12 mouse cellular contexts compared by ENCODE assay signal in genomic region chr1:160280603-160281002, GRCm38 (mm10).
DNase-seq lines count a peak whose midpoint lies in the region; ATAC-seq and TF ChIP-seq lines count a peak whose summit lies in the region.
"Had no signal": no experiment of that assay in that cellular context is flagged by ENCODE, and none has a peak within 500 bp of the region (broad histone marks: within the 10 kb centered on the region; RNA-seq: fewer than 3 reads in every experiment).

No protein-coding gene starts in this region.

- no peak overlapping the region for H3K4me2 ChIP-seq in heart, embryonic 11.5 days
- peak overlapping the region; percentile 16 for H3K4me2 ChIP-seq in myocyte (ENCODE audit: low read depth)
- no peak overlapping the region for H3K4me2 ChIP-seq in midbrain, postnatal 0 days (ENCODE audit: low read depth, low read length, poor library complexity, severe bottlenecking)
- no peak overlapping the region for H3K4me2 ChIP-seq in forebrain, embryonic 15.5 days (replicated peaks)
- H3K4me2 ChIP-seq: embryonic facial prominence, embryonic 12.5 days; neural tube, embryonic 15.5 days had no signal

- no peak overlapping the region for H3K9ac ChIP-seq in heart, embryonic 11.5 days (ENCODE audit: low read depth, low read length)
- H3K9ac ChIP-seq in liver, adult 2 months (ENCODE audit: low read depth, low read length): no peak overlapping the region
- H3K9ac ChIP-seq in midbrain, postnatal 0 days (replicated peaks; ENCODE audit: low read length, poor library complexity, severe bottlenecking): no peak overlapping the region
- no peak overlapping the region for H3K9ac ChIP-seq in forebrain, embryonic 15.5 days (replicated peaks)
- H3K9ac ChIP-seq: embryonic facial prominence, embryonic 12.5 days; neural tube, embryonic 15.5 days had no signal

- no peaks in the 10 kb centered on the region for H3K27me3 ChIP-seq in heart, embryonic 11.5 days (ENCODE audit: control insufficient read depth, insufficient read depth, low read length)
- H3K27me3 ChIP-seq in liver, adult 2 months (ENCODE audit: control insufficient read depth, insufficient read depth, low read length): no peaks in the 10 kb centered on the region
- no peaks in the 10 kb centered on the region for H3K27me3 ChIP-seq in myocyte (ENCODE audit: control insufficient read depth, insufficient read depth, insufficient read length)
- H3K27me3 ChIP-seq in midbrain, postnatal 0 days (ENCODE audit: insufficient read depth, low read length): no peaks in the 10 kb centered on the region
- no peaks in the 10 kb centered on the region for H3K27me3 ChIP-seq in forebrain, embryonic 15.5 days
- H3K27me3 ChIP-seq: embryonic facial prominence, embryonic 12.5 days; neural tube, embryonic 15.5 days had no signal

- DNase-seq in heart, adult 11 months: peak; percentile 96
- peak; percentile 43 for DNase-seq in liver, adult 2 months (ENCODE audit: extremely low read depth, low read depth, low spot score)
- DNase-seq in embryo, embryonic 9.5 days (ENCODE audit: extremely low spot score): no peak
- no peak for DNase-seq in midbrain, postnatal 0 days (ENCODE audit: low spot score)
- DNase-seq: layer of hippocampus, adult 9-11 months had no signal

- H3K4me3 ChIP-seq in heart, embryonic 11.5 days (ENCODE audit: low read depth, low read length): no peak overlapping the region
- no peak overlapping the region for H3K4me3 ChIP-seq in bone marrow macrophage, adult 2 months (ENCODE audit: insufficient read depth, low read length)
- H3K4me3 ChIP-seq in liver, adult 2 months (ENCODE audit: insufficient read depth, low read depth, low read length): no peak overlapping the region
- no peak overlapping the region for H3K4me3 ChIP-seq in myocyte
- H3K4me3 ChIP-seq in midbrain, postnatal 0 days (ENCODE audit: low read depth, low read length): no peak overlapping the region
- H3K4me3 ChIP-seq in forebrain, embryonic 15.5 days: no peak overlapping the region
- H3K4me3 ChIP-seq: embryonic facial prominence, embryonic 12.5 days; neural tube, embryonic 15.5 days had no signal

- no peaks in the 10 kb centered on the region for H3K4me1 ChIP-seq in heart, embryonic 11.5 days (ENCODE audit: control insufficient read depth, insufficient read depth, low read length)
- H3K4me1 ChIP-seq in bone marrow macrophage, adult 2 months (ENCODE audit: control insufficient read depth, insufficient read depth, low read length): peaks cover 27% of the 10 kb centered on the region
- peaks cover 5% of the 10 kb centered on the region; the same call in 1 of the 2 replicates for H3K4me1 ChIP-seq in liver, adult 2 months (ENCODE audit: control insufficient read depth, insufficient read depth, low read length)
- H3K4me1 ChIP-seq in midbrain, postnatal 0 days (ENCODE audit: insufficient read depth, low read length): no peaks in the 10 kb centered on the region
- peaks cover 28% of the 10 kb centered on the region for H3K4me1 ChIP-seq in forebrain, embryonic 15.5 days
- H3K4me1 ChIP-seq: embryonic facial prominence, embryonic 12.5 days; neural tube, embryonic 15.5 days had no signal

- no peak for TF ChIP-seq CTCF in bone marrow macrophage, adult 2 months (IDR thresholded peaks at IDR 0.05; ENCODE audit: low read depth, low read length)
- TF ChIP-seq CTCF in liver, adult 2 months (IDR thresholded peaks at IDR 0.05; ENCODE audit: low read depth, low read length): no peak
- TF ChIP-seq CTCF in midbrain, postnatal 0 days (IDR thresholded peaks at IDR 0.05): no peak

- H3K27ac ChIP-seq in heart, embryonic 11.5 days (ENCODE audit: low read depth, low read length): no peak overlapping the region
- peak overlapping the region; percentile 81 for H3K27ac ChIP-seq in bone marrow macrophage, adult 2 months (ENCODE audit: insufficient read depth, low read depth, low read length)
- H3K27ac ChIP-seq in liver, adult 2 months (replicated peaks; ENCODE audit: insufficient read depth, low read depth, low read length): no peak overlapping the region
- no peak overlapping the region for H3K27ac ChIP-seq in midbrain, postnatal 0 days (ENCODE audit: low read depth, low read length)
- H3K27ac ChIP-seq in forebrain, embryonic 15.5 days (replicated peaks): no peak overlapping the region
- H3K27ac ChIP-seq: embryonic facial prominence, embryonic 12.5 days; neural tube, embryonic 15.5 days had no signal

- TF ChIP-seq POLR2A in bone marrow macrophage, adult 2 months (IDR thresholded peaks at IDR 0.05; ENCODE audit: borderline replicate concordance, low read depth, low read length): no peak
- TF ChIP-seq POLR2A in liver, adult 2 months (IDR thresholded peaks at IDR 0.05; ENCODE audit: extremely low read depth, insufficient read depth, low read length): no peak
- TF ChIP-seq POLR2A in myocyte (IDR thresholded peaks at IDR 0.05; ENCODE audit: insufficient read length, low read depth): no peak

- no peaks in the 10 kb centered on the region for H3K9me3 ChIP-seq in heart, embryonic 11.5 days (replicated peaks; ENCODE audit: control insufficient read depth, low read length)
- H3K9me3 ChIP-seq in midbrain, postnatal 0 days (ENCODE audit: low read length): no peaks in the 10 kb centered on the region
- no peaks in the 10 kb centered on the region for H3K9me3 ChIP-seq in forebrain, embryonic 15.5 days
- H3K9me3 ChIP-seq: embryonic facial prominence, embryonic 12.5 days; neural tube, embryonic 15.5 days had no signal

- WGBS in heart, embryonic 11.5 days (ENCODE audit: insufficient replicate concordance): 63% methylated on average over 4 of the region's 4 CpGs
- WGBS in liver, adult 2 months: 13% methylated on average over 4 of the region's 4 CpGs
- 66% methylated on average over 4 of the region's 4 CpGs for WGBS in midbrain, postnatal 0 days
- WGBS in forebrain, embryonic 15.5 days: 79% methylated on average over 4 of the region's 4 CpGs

- no peaks in the 10 kb centered on the region for H3K79me2 ChIP-seq in liver, adult 2 months (ENCODE audit: control insufficient read depth, insufficient read depth, low read length)
- no peaks in the 10 kb centered on the region for H3K79me2 ChIP-seq in myocyte (ENCODE audit: control insufficient read depth, insufficient read depth)

- H3ac ChIP-seq in myocyte (ENCODE audit: control insufficient read depth, insufficient read length): no peak overlapping the region

- no peak for ATAC-seq in heart, embryonic 11.5 days (replicated peaks; ENCODE audit: insufficient number of reproducible peaks, low FRiP score, low TSS enrichment)
- no peak for ATAC-seq in midbrain, postnatal 0 days (ENCODE audit: low FRiP score)
- no peak for ATAC-seq in forebrain, embryonic 15.5 days (replicated peaks)
- ATAC-seq: CD4-positive, CD25-positive, alpha-beta regulatory T cell, adult 4 months had no signal

- H3K36me3 ChIP-seq in heart, embryonic 11.5 days (ENCODE audit: control insufficient read depth, insufficient read depth, low read length): no peaks in the 10 kb centered on the region
- H3K36me3 ChIP-seq in liver, adult 2 months (ENCODE audit: control insufficient read depth, insufficient read depth, low read length): no peaks in the 10 kb centered on the region
- H3K36me3 ChIP-seq in myocyte (ENCODE audit: control insufficient read depth, insufficient read depth): no peaks in the 10 kb centered on the region
- no peaks in the 10 kb centered on the region for H3K36me3 ChIP-seq in midbrain, postnatal 0 days (ENCODE audit: insufficient read depth, low read length)
- no peaks in the 10 kb centered on the region for H3K36me3 ChIP-seq in forebrain, embryonic 15.5 days
- H3K36me3 ChIP-seq: embryonic facial prominence, embryonic 12.5 days; neural tube, embryonic 15.5 days had no signal

TF ChIP-seq in myocyte, 11 proteins besides CTCF, POLR2A, EP300 and RAD21:
- TF ChIP-seq CEBPB (IDR thresholded peaks at IDR 0.05; ENCODE audit: insufficient read depth, poor library complexity, severe bottlenecking) (0 out of 2 replicates have a peak, but pooled peaks have one; percentile 21), TCF3 (IDR thresholded peaks at IDR 0.05; ENCODE audit: insufficient read length, low read depth) (no peak), REST (IDR thresholded peaks at IDR 0.05; ENCODE audit: insufficient read depth, insufficient read length) (no peak), E2F4 (IDR thresholded peaks at IDR 0.05; ENCODE audit: insufficient read depth) (no peak), POLR2AphosphoS2 (IDR thresholded peaks at IDR 0.05; ENCODE audit: insufficient read length, low read depth) (no peak), MAX (IDR thresholded peaks at IDR 0.05; ENCODE audit: low read depth) (no peak), MYOD1 (IDR thresholded peaks at IDR 0.05; ENCODE audit: control insufficient read depth in 1 of 3, insufficient read length in 2 of 3, low read depth in 2 of 3) (no peak)

Comparison
In these comparisons a context has a peak if more than half of its experiments do, and no peak if none do; other contexts are left out.
1. DNase-seq: peak in heart, adult 11 months (single experiment) and liver, adult 2 months (single experiment); none in embryo, embryonic 9.5 days (single experiment) and midbrain, postnatal 0 days (single experiment).